Mouse (Mus musculus): ENCODE measurements around the gene Sema3f.
A peak's percentile ranks its signal among the peaks of the same experiment; 100 is the strongest.

Gene Sema3f

GRCm38 (mm10) chr9:107714221-107714952 lies 4.1 kb upstream of the Sema3f start:
- peak; percentile 53 for DNase-seq (ENCODE audit: low spot score)

GRCm38 (mm10) chr9:107709096-107709696 lies 1.1 kb downstream of the Sema3f start:
- no peak for DNase-seq (ENCODE audit: low spot score)

GRCm38 (mm10) chr9:107708439-107709095 lies 1.7 kb downstream of the Sema3f start:
- DNase-seq (ENCODE audit: low spot score), result no peak

GRCm38 (mm10) chr9:107707701-107708438 lies 2.4 kb downstream of the Sema3f start:
- DNase-seq (ENCODE audit: low spot score), result no peak

- no peak for DNase-seq (ENCODE audit: low spot score)
These were observed 3.5 kb downstream of the Sema3f start for GRCm38 (mm10) chr9:107706781-107707211.

- no peak for DNase-seq (ENCODE audit: low spot score)
These were observed 6.7 kb downstream of the Sema3f start for GRCm38 (mm10) chr9:107703337-107704122.

- DNase-seq (ENCODE audit: low spot score), result no peak
These were observed 7.6 kb downstream of the Sema3f start for GRCm38 (mm10) chr9:107702606-107703185.

GRCm38 (mm10) chr9:107701594-107701993 lies 8.7 kb downstream of the Sema3f start:
- DNase-seq (ENCODE audit: low spot score), result peak; percentile 70

GRCm38 (mm10) chr9:107700114-107700571 lies 10.1 kb downstream of the Sema3f start:
- no peak for DNase-seq (ENCODE audit: low spot score)

GRCm38 (mm10) chr9:107699376-107699980 lies 10.8 kb downstream of the Sema3f start:
- DNase-seq (ENCODE audit: low spot score), result no peak

GRCm38 (mm10) chr9:107698611-107699190 lies 11.6 kb downstream of the Sema3f start:
- no peak for DNase-seq (ENCODE audit: low spot score)

- no peak for DNase-seq (ENCODE audit: low spot score)
These were observed 12.3 kb downstream of the Sema3f start for GRCm38 (mm10) chr9:107697811-107698521.

- DNase-seq (ENCODE audit: low spot score), result no peak
These were observed 13.2 kb downstream of the Sema3f start for GRCm38 (mm10) chr9:107696845-107697610.

GRCm38 (mm10) chr9:107696106-107696479 lies 14.2 kb downstream of the Sema3f start:
- no peak for DNase-seq (ENCODE audit: low spot score)

- no peak for DNase-seq (ENCODE audit: low spot score)
These were observed 14.7 kb downstream of the Sema3f start for GRCm38 (mm10) chr9:107695441-107696105.

GRCm38 (mm10) chr9:107694627-107695026 lies 15.6 kb downstream of the Sema3f start:
- no peak for DNase-seq (ENCODE audit: low spot score)

- DNase-seq (ENCODE audit: low spot score), result no peak
These were observed 16.8 kb downstream of the Sema3f start for GRCm38 (mm10) chr9:107693433-107693987.

- DNase-seq (ENCODE audit: low spot score), result no peak
These were observed 17.5 kb downstream of the Sema3f start for GRCm38 (mm10) chr9:107692785-107693184.

Measured in ovary, adult 18-20 months (tissue).